Mouse (Mus musculus): ENCODE data around the gene Gm20683.

The Gm20683 gene

DNA sequence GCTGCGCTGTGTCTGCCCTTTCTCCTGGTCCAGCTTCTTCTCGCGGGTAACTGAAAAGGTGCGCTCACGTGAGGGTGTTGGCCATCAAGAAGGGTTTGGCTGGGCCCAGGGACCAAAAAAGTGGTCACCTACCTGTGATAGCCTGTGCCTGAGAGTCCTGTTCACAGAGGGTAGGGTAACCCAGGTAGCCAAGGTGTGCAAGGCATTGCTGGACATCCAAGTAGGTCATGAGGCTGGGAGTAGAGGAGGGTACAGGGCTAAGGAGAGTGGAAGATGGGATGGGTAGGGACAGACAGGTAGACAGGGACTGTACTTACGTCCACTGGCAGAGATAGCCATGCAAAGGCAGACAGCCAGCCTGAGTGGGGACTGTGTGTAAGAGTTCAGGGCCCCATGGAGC is 1.0 kb downstream of the Gm20683 start:
- no peak for DNase-seq (ENCODE audit: low spot score)

DNA sequence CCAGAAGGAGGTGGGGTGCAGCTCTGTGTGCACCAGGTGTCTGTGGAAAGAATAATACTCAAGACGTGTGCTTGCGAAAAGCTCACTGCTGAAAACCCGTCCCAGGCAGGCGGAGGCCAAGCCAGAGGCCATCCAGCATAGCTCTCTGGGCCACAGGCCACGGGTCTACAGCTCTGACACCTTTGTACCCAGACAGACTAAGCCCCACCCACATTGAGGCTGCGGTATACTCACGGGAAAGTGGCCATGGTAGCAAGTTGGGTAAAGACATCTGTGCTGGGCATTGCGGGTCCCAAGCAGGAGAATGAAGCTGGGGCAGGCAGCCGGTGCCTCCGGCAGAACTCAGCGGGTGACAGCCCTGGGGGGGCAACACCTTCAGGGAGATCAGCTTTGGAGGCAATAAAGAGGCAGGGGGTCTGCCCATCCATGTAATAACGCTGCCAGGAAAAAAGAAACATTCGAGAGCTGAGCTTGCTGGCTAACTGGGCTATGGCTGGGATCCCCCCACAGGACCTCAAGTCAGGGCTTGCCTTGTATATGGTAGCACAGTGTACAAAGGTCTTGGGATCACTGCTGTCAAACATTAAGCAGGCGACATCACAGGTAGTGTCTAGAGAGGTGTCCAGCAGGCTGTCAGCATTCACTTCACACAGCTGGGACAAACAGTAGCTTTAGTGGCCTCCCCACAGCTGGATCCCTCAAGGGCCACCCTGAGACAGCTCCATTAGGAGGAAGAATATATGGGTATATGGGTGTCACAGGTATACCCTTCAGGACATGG is 1.9 kb downstream of the Gm20683 start:
- DNase-seq (ENCODE audit: low spot score): peak; percentile 63

DNA sequence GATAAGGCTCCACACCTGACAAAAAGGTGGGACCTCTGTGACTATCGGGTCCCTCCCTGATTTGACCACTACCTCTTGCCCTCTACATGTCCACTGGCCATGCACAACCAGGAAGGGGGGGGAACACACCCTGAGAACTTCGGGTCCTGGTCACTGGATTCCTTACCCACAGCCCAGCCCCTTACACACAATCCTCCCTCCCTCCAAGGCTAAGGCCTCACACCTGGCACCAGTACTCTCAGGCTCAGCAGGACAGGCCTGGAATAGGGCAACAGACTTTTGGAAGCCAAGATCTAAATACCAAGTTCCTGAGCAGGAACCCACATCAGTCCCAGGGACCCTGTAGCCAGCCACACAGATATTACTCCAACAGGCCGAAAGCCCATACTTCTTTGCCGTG is 2.7 kb downstream of the Gm20683 start:
- DNase-seq (ENCODE audit: low spot score): no peak

GRCm38 (mm10) chr17:25837533-25837932 is 4.0 kb downstream of the Gm20683 start:
- DNase-seq (ENCODE audit: low spot score): no peak

DNA sequence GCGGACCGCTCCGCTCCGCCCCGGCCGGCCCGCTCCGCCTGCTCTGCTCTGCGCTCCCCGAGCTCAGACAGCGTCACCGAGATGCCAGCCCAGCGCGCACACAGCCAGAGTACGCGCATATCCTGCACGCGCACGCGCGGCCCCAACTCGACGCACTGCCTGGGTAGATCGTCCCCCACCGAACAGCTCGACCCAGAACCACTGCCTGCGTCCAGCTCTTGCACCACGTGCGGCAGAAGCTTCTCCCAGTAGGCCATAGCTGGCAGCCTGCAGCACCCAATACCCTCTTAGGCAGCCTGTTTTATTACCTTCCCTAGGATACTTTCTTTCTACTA is 4.5 kb downstream of the Gm20683 start, which contains the start of gene Rhbdl1:
Gene Rhbdl1 (minus strand): TSS at position 220 of the 335 bp plus-strand sequence.
- DNase-seq (ENCODE audit: low spot score): peak; percentile 69

GRCm38 (mm10) chr17:25836397-25837075 is 5.0 kb downstream of the Gm20683 start:
- DNase-seq (ENCODE audit: low spot score): no peak

DNA sequence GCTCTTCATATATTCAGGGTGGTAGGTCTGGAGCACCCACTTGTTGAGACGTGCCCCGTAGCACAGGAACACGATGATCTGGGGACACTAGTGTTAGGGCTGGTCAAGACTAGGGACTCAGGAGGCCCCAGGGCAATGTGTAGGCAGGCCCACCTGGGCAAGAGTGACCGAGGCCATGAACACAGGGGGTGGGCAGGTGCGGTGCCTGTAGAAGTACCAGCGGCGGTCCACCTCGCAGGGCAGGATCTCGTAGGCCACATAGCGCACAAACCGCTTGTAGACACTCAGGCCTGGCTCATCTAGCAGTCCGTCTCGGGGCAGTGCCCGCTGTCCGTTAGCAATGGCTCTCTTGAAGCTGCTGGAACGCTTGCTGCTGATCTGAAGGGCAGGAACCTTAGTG is 5.7 kb downstream of the Gm20683 start:
- DNase-seq (ENCODE audit: low spot score): no peak

GRCm38 (mm10) chr17:25835301-25835700 is 6.3 kb downstream of the Gm20683 start:
- no peak for DNase-seq (ENCODE audit: low spot score)

- no peak for DNase-seq (ENCODE audit: low spot score)
Observed at GRCm38 (mm10) chr17:25834595-25835222, 6.9 kb downstream of the Gm20683 start.

GRCm38 (mm10) chr17:25833961-25834594 is 7.5 kb downstream of the Gm20683 start:
- DNase-seq (ENCODE audit: low spot score): no peak

GRCm38 (mm10) chr17:25833291-25833663 is 8.3 kb downstream of the Gm20683 start, which contains the start of gene Stub1:
Stub1 (minus strand) TSS chr17:25833404.
- DNase-seq (ENCODE audit: low spot score): peak; percentile 98

GRCm38 (mm10) chr17:25832436-25833290 is 8.9 kb downstream of the Gm20683 start:
- DNase-seq (ENCODE audit: low spot score): peak; percentile 100

DNA sequence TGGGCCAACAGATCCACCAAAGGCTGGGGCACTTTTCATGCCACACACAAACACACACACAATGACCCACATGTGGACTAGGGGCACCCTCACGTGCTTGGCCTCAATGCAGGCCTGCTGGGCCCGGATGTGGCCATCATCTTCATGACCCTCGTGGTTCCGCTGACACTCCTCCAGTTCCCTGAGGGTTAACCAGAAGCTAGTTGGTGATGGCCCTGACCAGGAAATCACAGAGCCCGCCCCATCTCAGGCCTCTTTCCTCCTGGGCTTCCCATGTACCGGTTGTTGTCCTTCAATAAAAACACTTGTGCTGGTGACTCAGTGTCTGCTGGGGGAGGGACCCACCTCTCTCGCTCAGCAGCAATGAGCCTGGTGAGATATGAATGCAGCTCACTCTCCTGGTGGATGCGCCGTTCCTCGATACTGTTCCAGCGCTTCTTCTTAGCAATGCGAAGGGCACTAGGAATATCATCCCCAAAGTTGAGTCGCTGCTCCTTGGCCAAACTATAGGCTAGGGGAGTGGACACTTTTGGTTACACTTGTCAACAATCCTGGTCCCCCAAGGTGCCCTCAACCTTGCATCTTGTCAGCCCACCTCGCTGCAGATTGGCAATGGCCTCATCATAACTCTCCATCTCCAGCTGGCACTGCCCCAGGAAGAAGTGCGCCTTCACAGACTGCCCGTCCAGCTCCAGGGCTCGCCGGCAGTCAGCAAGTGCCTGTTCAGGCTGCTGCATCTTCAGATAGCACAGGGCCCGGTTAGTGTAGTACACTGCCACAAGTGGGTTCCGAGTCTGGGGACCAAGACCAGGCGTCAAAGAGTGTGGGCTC is 9.9 kb downstream of the Gm20683 start:
- no peak for DNase-seq (ENCODE audit: low spot score)

DNA sequence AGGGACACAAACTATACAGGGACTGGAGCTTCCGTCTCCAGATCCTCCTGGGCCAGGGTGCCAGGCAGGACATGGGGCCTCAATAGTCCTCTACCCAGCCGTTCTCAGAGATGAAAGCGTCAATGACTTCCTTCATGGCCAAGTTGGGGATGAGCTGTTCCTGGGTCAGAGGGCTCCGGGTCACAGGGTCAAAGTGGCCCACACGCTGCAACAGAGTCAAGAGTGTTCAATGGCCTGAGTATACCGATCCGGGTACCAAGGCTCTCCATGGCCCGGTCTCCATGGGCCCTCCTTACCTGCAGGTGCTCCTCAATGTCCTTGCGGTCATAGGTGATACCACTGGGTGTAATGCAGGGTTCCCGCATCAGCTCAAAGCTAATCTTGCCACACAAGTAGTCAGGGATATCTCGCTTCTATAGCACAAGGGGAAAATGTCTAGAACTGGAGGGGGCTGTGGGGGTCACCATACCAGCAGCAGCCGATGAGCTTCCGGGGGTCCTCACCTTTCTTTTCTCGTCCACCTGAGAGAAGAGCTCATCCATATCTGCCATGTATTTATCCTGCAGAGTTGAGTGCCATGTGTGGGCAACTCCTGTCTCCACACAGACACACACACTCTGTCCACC is 10.6 kb downstream of the Gm20683 start:
- DNase-seq (ENCODE audit: low spot score): no peak

DNA sequence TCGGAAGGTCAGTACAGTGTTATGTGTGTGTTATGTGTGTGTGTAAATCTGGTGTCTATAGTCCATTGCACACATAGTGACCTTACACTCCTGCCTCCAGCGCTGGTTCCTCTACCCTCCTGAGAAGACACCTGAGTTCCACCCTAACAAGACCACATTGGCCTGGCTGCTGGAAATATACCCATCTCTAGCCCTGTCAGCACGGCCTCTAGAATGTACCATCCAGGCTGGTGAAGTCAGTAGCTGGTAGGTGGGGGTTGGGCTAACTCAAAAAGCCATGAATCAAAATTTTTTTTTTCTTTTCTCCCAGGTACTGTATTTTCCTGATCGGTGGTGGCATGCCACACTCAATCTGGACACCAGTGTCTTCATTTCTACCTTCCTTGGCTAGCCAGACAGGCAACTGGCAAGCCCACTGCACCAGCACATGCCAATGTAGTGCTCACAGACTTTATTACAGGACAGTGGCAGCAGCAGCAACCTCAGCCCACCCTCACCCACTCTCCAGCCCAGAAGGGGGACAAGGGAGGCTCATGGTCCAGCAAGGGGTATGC is 11.3 kb downstream of the Gm20683 start:
- no peak for DNase-seq (ENCODE audit: low spot score)

DNA sequence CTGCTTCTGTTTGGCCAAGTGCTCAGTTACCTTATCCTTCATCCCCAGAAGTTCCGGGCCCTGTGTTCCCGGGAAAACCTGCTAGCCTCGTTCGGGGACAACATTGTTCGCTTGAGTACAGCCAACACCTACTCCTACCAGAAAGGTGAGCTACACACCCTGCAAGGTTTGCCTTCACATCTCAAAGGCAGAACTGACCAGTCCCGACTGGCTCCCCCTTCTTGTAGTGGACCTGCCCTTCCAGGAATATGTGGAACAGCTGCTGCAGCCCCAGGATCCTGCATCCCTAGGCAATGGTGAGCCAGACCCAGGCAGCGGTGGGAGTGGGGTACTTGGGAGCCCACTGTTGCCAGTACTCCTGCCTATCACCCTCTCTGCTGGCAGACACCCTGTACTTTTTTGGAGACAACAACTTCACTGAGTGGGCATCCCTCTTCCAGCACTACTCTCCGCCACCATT is 12.0 kb downstream of the Gm20683 start:
- no peak for DNase-seq (ENCODE audit: low spot score)

DNA sequence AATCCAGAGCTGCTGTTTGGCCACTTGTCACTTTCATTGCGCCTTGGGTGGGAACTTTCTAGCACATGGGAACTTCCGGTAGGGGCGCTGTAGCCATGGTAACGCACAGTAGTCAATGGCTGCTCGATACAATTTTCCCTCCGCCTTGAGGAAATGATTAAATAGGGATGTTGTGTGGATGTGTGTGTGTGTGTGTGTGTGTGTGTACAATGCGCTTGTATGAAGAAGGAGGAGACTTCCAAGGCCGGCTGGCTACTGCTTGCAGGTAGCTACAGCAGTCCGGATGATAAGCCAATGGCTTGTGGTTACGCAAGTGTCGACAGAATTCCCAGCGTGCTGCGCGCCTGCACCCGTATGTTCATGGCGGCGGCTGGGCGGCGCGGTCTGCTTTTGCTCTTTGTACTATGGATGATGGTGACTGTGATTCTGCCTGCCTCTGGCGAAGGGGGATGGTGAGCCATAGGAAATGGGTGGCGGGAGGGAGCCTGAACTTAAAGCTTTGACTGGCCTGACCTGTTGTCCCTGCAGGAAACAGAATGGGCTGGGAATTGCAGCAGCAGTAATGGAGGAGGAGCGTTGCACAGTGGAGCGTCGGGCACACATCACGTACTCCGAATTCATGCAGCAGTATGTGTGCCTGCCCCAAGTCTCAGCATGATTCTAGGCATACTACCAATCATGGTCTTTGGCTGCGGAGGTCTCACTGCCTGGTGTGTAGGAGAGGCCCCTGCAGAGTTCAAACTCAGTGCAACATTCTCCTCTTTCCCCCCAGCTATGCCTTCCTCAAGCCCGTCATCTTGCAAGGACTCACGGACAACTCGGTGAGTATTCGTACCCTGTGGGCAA is 12.6 kb downstream of the Gm20683 start, which contains the start of gene Jmjd8:
Gene Jmjd8 (plus strand): TSS at position 156 of the 846 bp plus-strand sequence.
- peak; percentile 90 for DNase-seq (ENCODE audit: low spot score)

DNA sequence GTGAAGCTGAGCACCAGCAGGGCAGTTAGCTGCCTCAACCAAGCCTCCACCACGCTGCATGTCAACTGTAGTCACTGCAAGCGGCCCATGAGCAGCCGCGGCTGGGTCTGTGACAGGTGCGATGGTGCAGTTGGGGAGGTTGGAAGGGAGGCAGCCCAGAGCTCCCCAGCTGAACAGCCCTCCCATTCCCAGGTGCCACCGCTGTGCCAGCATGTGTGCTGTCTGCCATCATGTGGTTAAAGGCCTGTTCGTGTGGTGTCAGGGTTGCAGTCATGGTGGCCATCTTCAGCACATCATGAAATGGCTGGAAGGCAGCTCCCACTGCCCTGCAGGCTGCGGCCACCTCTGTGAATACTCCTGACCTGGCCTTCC is 13.4 kb downstream of the Gm20683 start:
- DNase-seq (ENCODE audit: low spot score): no peak
